Mouse (Mus musculus): ENCODE results near the gene Lrrc51. TPM values are rescaled to one million over a fixed set of nuclear protein-coding genes. Genes with fewer than 3 reads are reported as not detected.
"Not testable (repeated sequence)": the region's sequence is repeated elsewhere in the genome, so short reads cannot be mapped to it uniquely, and the experiment has no call there.

Gene Lrrc51
- polyA plus RNA-seq, 1 experiment from 2014 or later: 12.7 TPM

GRCm38 (mm10) chr7:101963621-101964020 lies 29.9 kb upstream of the Lrrc51 start:
- Histone ChIP-seq H3K9ac (replicated peaks) (no peak overlapping the region), H3K36me3 (no peaks in the 10 kb centered on the region), H3K4me2 (replicated peaks) (no peak overlapping the region), H3K4me1 (peaks cover 20% of the 10 kb centered on the region), H3K9me3 (no peaks in the 10 kb centered on the region), H3K27me3 (no peaks in the 10 kb centered on the region), H3K27ac (replicated peaks) (no peak overlapping the region), H3K4me3 (no peak overlapping the region)
- no peak for ATAC-seq (replicated peaks)
- WGBS: 94% methylated on average over 2 of the region's 2 CpGs

GRCm38 (mm10) chr7:101962829-101963228 lies 29.1 kb upstream of the Lrrc51 start:
- Histone ChIP-seq H3K27me3 (no peaks in the 10 kb centered on the region), H3K4me3 (no peak overlapping the region), H3K9me3 (no peaks in the 10 kb centered on the region), H3K36me3 (no peaks in the 10 kb centered on the region), H3K4me2 (replicated peaks) (no peak overlapping the region), H3K27ac (replicated peaks) (no peak overlapping the region), H3K9ac (replicated peaks) (no peak overlapping the region), H3K4me1 (peaks cover 16% of the 10 kb centered on the region)
- no peak for ATAC-seq (replicated peaks)
- WGBS: 90% methylated on average over 2 of the region's 2 CpGs

DNA sequence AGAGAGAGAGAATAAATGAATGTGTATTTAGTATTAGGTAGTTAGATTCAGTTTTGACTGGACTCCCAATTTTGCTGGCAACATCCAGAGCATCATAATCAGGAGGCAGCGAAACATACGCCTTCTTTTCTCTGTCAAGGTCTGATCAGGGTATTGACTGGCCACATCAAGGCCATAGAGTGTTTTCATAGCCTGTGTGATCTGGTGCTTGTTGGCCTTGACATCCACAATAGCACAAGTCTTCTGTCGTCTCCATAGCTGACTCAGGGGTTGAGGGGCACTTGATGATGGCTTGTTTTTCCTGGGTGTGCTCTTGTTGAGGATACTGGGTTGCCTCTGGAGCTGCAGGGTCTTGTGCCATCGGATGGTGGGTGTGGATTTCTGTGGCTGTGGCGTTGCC lies 23.2 kb upstream of the Lrrc51 start:
- Histone ChIP-seq H3K36me3 (no peaks in the 10 kb centered on the region; the same call in 1 of the 2 replicates), H3K27me3 (no peaks in the 10 kb centered on the region), H3K9ac (replicated peaks) (no peak overlapping the region), H3K4me1 (peaks cover 9% of the 10 kb centered on the region; the same call in 1 of the 2 replicates), H3K27ac (replicated peaks) (no peak overlapping the region), H3K4me3 (no peak overlapping the region), H3K4me2 (replicated peaks) (no peak overlapping the region), H3K9me3 (no peaks in the 10 kb centered on the region)
- 95% methylated on average over 5 of the region's 5 CpGs for WGBS
- no peak for ATAC-seq (replicated peaks)

DNA sequence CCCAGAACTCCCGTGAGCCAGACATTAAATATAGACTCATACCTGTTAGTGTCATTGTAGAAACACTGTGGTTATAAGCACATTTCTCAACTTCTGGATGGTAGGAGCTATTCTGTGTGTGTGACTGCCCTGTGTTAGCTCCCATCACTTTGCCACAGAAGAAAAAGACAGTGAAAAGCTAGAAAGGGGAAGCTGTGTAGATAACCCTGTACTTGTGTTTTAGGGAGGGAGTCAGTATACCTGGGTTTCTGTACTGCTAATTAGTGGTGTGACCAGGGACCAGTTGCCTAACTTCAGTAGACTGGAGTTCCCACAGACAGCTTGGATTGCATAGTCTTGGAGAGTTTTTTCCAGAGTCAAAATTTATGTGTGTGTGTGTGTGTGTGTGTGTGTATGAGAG lies 22.8 kb upstream of the Lrrc51 start:
- ATAC-seq (replicated peaks): no peak
- H3K27ac ChIP-seq (replicated peaks): no peak overlapping the region
- 90% methylated on average over 1 of the region's 1 CpGs for WGBS
- H3K4me1 ChIP-seq: peaks cover 9% of the 10 kb centered on the region; the same call in 1 of the 2 replicates
- H3K36me3 ChIP-seq: no peaks in the 10 kb centered on the region; the same call in 1 of the 2 replicates
- H3K4me3 ChIP-seq: no peak overlapping the region
- no peak overlapping the region for H3K9ac ChIP-seq (replicated peaks)
- no peak overlapping the region for H3K4me2 ChIP-seq (replicated peaks)
- no peaks in the 10 kb centered on the region for H3K27me3 ChIP-seq
- H3K9me3 ChIP-seq: no peaks in the 10 kb centered on the region

DNA sequence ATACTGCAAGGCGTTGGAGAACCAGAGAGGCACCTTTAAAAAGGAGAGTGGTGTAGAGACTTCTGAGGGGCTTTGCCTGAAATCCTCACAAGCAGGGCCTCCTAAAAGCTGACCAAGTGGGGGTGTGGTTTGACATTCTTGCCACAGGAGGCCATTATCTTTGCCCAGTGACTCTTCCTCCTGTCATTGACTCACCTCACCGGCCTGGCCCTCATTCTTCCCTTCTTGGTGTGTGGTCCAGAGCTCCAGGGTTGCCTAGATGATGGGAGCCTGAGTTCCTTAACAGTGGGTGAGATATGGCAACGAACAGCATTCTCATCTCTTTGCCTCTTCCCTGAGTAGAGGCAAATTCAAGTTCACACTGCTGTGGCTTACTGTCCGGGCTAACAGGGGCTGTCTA lies 22.2 kb upstream of the Lrrc51 start:
- no peaks in the 10 kb centered on the region for H3K9me3 ChIP-seq
- H3K36me3 ChIP-seq: no peaks in the 10 kb centered on the region; the same call in 1 of the 2 replicates
- no peak overlapping the region for H3K27ac ChIP-seq (replicated peaks)
- H3K9ac ChIP-seq (replicated peaks): no peak overlapping the region
- whole genome bisulfite sequencing: 66% methylated on average over 4 of the region's 4 CpGs
- H3K4me1 ChIP-seq: peaks cover 9% of the 10 kb centered on the region; the same call in 1 of the 2 replicates
- H3K27me3 ChIP-seq: no peaks in the 10 kb centered on the region
- ATAC-seq (replicated peaks): no peak
- no peak overlapping the region for H3K4me2 ChIP-seq (replicated peaks)
- no peak overlapping the region for H3K4me3 ChIP-seq

DNA sequence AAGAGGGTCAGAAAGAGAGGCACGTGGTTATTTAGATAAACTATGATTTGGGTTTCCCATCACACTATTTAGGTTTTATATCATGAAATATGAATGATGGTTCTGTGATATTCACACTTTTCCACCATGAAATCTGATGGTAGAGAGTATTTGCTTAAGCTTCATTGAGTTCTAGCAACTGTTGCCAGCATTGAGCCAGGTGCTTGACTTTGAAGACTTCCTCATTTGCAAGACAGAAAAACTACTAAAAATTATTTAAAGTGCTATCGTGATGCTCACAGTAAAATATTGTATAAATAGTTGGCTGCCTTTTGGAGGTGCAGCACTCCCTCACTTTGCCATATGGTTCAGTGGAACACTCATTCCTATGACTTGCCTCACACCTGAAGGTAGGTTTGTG lies 21.6 kb upstream of the Lrrc51 start:
- H3K9me3 ChIP-seq: no peaks in the 10 kb centered on the region
- ATAC-seq (replicated peaks): no peak
- no peak overlapping the region for H3K27ac ChIP-seq (replicated peaks)
- H3K4me1 ChIP-seq: peaks cover 8% of the 10 kb centered on the region; the same call in 1 of the 2 replicates
- H3K27me3 ChIP-seq: no peaks in the 10 kb centered on the region
- no peak overlapping the region for H3K4me3 ChIP-seq
- no peak overlapping the region for H3K4me2 ChIP-seq (replicated peaks)
- H3K9ac ChIP-seq (replicated peaks): no peak overlapping the region
- no peaks in the 10 kb centered on the region; the same call in 1 of the 2 replicates for H3K36me3 ChIP-seq
- WGBS: 87% methylated on average over 2 of the region's 2 CpGs

GRCm38 (mm10) chr7:101954163-101954562 lies 20.5 kb upstream of the Lrrc51 start:
- no peak for ATAC-seq (replicated peaks)
- H3K4me1 ChIP-seq: no peaks in the 10 kb centered on the region
- H3K9me3 ChIP-seq: no peaks in the 10 kb centered on the region
- H3K4me3 ChIP-seq: no peak overlapping the region
- no peaks in the 10 kb centered on the region; the same call in 1 of the 2 replicates for H3K36me3 ChIP-seq
- H3K27me3 ChIP-seq: no peaks in the 10 kb centered on the region
- no peak overlapping the region for H3K27ac ChIP-seq (replicated peaks)
- 90% methylated on average over 2 of the region's 2 CpGs for WGBS
- no peak overlapping the region for H3K9ac ChIP-seq (replicated peaks)
- H3K4me2 ChIP-seq (replicated peaks): no peak overlapping the region

GRCm38 (mm10) chr7:101952098-101952497 lies 18.4 kb upstream of the Lrrc51 start:
- no peak overlapping the region for H3K9ac ChIP-seq (replicated peaks)
- no peaks in the 10 kb centered on the region for H3K27me3 ChIP-seq
- no peaks in the 10 kb centered on the region; the same call in 1 of the 2 replicates for H3K36me3 ChIP-seq
- 68% methylated on average over 2 of the region's 2 CpGs for WGBS
- no peaks in the 10 kb centered on the region for H3K9me3 ChIP-seq
- H3K27ac ChIP-seq (replicated peaks): no peak overlapping the region
- ATAC-seq (replicated peaks): no peak
- no peak overlapping the region for H3K4me2 ChIP-seq (replicated peaks)
- H3K4me3 ChIP-seq: no peak overlapping the region
- no peaks in the 10 kb centered on the region for H3K4me1 ChIP-seq

DNA sequence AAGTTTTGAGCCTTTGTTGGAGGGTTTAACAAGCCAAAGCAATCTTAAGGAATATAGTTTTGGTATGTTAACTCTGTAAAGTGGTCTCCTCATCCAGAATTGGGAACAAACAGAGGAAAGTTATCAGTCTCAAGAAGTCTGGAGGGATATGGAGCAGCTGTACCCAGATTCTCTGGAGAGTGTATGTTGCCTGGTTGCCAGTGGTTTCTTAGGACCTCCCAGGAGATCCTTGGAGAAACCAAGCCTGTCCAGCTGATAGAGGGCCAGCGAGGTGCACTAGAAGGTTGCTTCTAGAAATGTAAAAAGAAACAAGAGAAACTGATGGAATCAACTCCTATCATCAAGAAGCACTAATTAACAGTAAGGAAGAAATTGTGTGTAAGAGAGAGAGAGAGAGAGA lies 18.0 kb upstream of the Lrrc51 start:
- Histone ChIP-seq H3K4me3 (no peak overlapping the region), H3K36me3 (no peaks in the 10 kb centered on the region; the same call in 1 of the 2 replicates), H3K9ac (replicated peaks) (no peak overlapping the region), H3K4me1 (no peaks in the 10 kb centered on the region), H3K27ac (replicated peaks) (no peak overlapping the region), H3K27me3 (no peaks in the 10 kb centered on the region), H3K9me3 (no peaks in the 10 kb centered on the region), H3K4me2 (replicated peaks) (no peak overlapping the region)
- 90% methylated on average over 1 of the region's 1 CpGs for WGBS
- no peak for ATAC-seq (replicated peaks)

DNA sequence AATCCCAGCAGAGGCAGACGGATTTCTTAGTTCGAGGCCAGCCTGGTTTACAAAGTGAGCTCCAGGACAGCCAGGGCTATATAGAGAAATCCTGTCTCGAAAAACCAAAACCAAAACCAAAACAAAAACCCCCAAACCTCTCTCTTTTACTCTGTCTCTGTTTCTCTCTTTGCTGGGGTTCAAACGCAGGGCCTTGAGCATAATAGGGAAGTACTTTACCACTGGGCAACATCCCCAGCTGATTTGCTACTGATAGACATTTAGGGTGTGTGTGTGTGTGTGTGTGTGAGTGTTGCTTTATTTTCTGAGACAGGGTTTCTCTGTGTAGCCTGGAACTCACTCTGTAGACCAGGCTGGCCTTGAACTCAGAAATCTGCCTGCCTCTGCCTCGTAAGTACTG lies 15.3 kb upstream of the Lrrc51 start:
- not testable (repeated sequence) for H3K36me3 ChIP-seq; H3K4me2 ChIP-seq (replicated peaks); ATAC-seq (replicated peaks); H3K9me3 ChIP-seq; H3K27me3 ChIP-seq; H3K27ac ChIP-seq (replicated peaks); H3K4me1 ChIP-seq; H3K4me3 ChIP-seq; H3K9ac ChIP-seq (replicated peaks)
- WGBS: 91% methylated on average over 5 of the region's 5 CpGs

GRCm38 (mm10) chr7:101939758-101940157 lies 6.1 kb upstream of the Lrrc51 start:
- WGBS: 92% methylated on average over 4 of the region's 4 CpGs

DNA sequence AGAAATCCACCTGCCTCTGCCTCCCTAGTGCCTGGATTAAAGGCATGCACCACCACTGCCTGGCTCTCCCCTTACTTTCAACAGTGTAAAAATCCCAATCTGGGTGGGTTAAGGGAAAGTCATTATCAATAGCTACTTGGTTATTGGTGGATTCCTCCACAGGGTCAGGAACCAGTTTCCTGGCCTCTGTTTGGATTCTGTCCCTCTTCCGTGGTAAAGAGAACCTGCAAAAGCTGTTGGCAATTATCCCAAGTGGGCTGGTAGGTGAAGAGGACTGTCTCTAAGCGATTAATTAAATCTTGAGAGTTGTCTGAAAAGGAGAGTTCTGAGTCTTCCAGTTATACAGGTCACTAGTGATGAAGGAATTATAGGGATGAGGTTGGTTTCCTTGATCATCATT lies 4.7 kb upstream of the Lrrc51 start:
- Histone ChIP-seq H3K9ac (replicated peaks) (no peak overlapping the region), H3K4me2 (replicated peaks) (no peak overlapping the region), H3K9me3 (no peaks in the 10 kb centered on the region), H3K36me3 (no peaks in the 10 kb centered on the region), H3K4me1 (peaks cover 30% of the 10 kb centered on the region), H3K4me3 (no peak overlapping the region), H3K27ac (replicated peaks) (no peak overlapping the region), H3K27me3 (no peaks in the 10 kb centered on the region)
- 77% methylated on average over 2 of the region's 2 CpGs for WGBS
- ATAC-seq (replicated peaks): no peak

More at GRCm38 (mm10) chr7:101939758-101940157, 6.1 kb upstream of the Lrrc51 start:
- no peak overlapping the region for H3K9ac ChIP-seq (replicated peaks)
- ATAC-seq (replicated peaks): no peak
- H3K4me3 ChIP-seq: no peak overlapping the region
- H3K9me3 ChIP-seq: no peaks in the 10 kb centered on the region
- H3K36me3 ChIP-seq: no peaks in the 10 kb centered on the region
- no peak overlapping the region for H3K27ac ChIP-seq (replicated peaks)
- H3K4me2 ChIP-seq (replicated peaks): no peak overlapping the region
- no peaks in the 10 kb centered on the region for H3K27me3 ChIP-seq
- peaks cover 26% of the 10 kb centered on the region for H3K4me1 ChIP-seq

DNA sequence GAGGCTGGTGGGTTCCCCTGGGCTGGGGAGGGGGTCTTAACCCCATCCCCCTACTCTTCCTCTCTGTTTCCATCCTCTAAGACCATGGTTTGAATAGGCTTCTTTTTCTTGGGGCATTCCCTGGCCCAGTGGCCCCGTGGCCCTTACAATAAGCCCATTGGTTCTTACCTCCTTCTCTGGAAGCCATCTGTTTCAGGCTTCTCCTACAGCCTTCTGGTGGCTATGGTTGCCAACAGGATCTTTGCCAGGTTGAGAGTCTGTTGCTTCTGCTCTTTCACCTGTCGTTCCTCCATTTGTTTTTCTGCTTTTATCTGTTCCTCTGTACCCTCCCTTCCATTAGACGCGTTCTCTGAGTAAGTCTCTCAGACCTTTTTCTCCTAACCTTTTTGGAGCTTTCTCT lies 3.9 kb upstream of the Lrrc51 start:
- H3K27me3 ChIP-seq: no peaks in the 10 kb centered on the region
- ATAC-seq (replicated peaks): no peak
- 85% methylated on average over 4 of the region's 4 CpGs for WGBS
- no peak overlapping the region for H3K4me3 ChIP-seq
- no peak overlapping the region for H3K27ac ChIP-seq (replicated peaks)
- H3K4me1 ChIP-seq: peaks cover 38% of the 10 kb centered on the region
- H3K9me3 ChIP-seq: no peaks in the 10 kb centered on the region
- no peak overlapping the region for H3K9ac ChIP-seq (replicated peaks)
- no peak overlapping the region for H3K4me2 ChIP-seq (replicated peaks)
- no peaks in the 10 kb centered on the region for H3K36me3 ChIP-seq
